Mouse (Mus musculus): ENCODE data around the gene Nmbr. TPM values are rescaled to one million over a fixed set of nuclear protein-coding genes. Genes with fewer than 3 reads are reported as not detected.

The Nmbr gene
- under 1 TPM in 1 of 2 experiments, not detected in 1; 0.14 TPM for total RNA-seq (2021)
- long read RNA-seq, experiment 1 = 0 reads
- long read RNA-seq, experiment 2 = 0 reads

- peak; percentile 96 for DNase-seq
Measured at GRCm38 (mm10) chr10:14705072-14706066, at the start of gene Nmbr, which contains the start of gene Vta1. Gene Nmbr (plus strand): TSS chr10:14705591. Gene Vta1 (minus strand): TSS chr10:14705560.

GRCm38 (mm10) chr10:14660875-14661274, 44.5 kb upstream of the Nmbr start:
- DNase-seq = no peak

GRCm38 (mm10) chr10:14666147-14666546, 39.2 kb upstream of the Nmbr start:
- no peak for DNase-seq

GRCm38 (mm10) chr10:14685663-14686062, 19.7 kb upstream of the Nmbr start:
- DNase-seq = no peak

GRCm38 (mm10) chr10:14688785-14689442, 16.5 kb upstream of the Nmbr start:
- no peak for DNase-seq

- DNase-seq = no peak
Measured at GRCm38 (mm10) chr10:14690349-14690748, 15.0 kb upstream of the Nmbr start.

GRCm38 (mm10) chr10:14703239-14703638, 2.2 kb upstream of the Nmbr start:
- no peak for DNase-seq

GRCm38 (mm10) chr10:14703830-14704420, 1.5 kb upstream of the Nmbr start:
- DNase-seq = no peak

- no peak for DNase-seq
Measured at GRCm38 (mm10) chr10:14718114-14718513, 12.7 kb downstream of the Nmbr start, which contains the start of gene Gje1. Gene Gje1 (minus strand): TSS chr10:14718214.

GRCm38 (mm10) chr10:14725671-14726070, 20.3 kb downstream of the Nmbr start:
- no peak for DNase-seq

- peak; percentile 8 for DNase-seq
Measured at GRCm38 (mm10) chr10:14734285-14734684, 28.9 kb downstream of the Nmbr start.

GRCm38 (mm10) chr10:14759665-14760558, 54.5 kb downstream of the Nmbr start:
- no peak for DNase-seq

GRCm38 (mm10) chr10:14760618-14761017, 55.2 kb downstream of the Nmbr start:
- DNase-seq = no peak

- no peak for DNase-seq
Measured at GRCm38 (mm10) chr10:14770227-14770910, 65.0 kb downstream of the Nmbr start.

- DNase-seq = no peak
Measured at GRCm38 (mm10) chr10:14774499-14774898, 69.1 kb downstream of the Nmbr start.

- DNase-seq = no peak
Measured at GRCm38 (mm10) chr10:14789969-14790368, 84.6 kb downstream of the Nmbr start.

GRCm38 (mm10) chr10:14816970-14817369, 111.6 kb downstream of the Nmbr start:
- no peak for DNase-seq

Data from gastrocnemius, postnatal 10 days (tissue).